Mouse (Mus musculus) Patski (cell line): Measurements from ENCODE around the gene Dgkz. TPM values are rescaled to one million over a fixed set of nuclear protein-coding genes. Genes with fewer than 3 reads are reported as not detected.

Experiments used
- ATAC-seq: fragments of 100-300 bp; one replicate; pipeline ENCODE4 v1.8.0; 2021
- CTCF ChIA-PET: fragments of 350-600 bp; sonication (Branson Sonifier 250); formaldehyde crosslinking; loops from one replicate; lab custom pipeline; 2022; ENCODE audit warnings: inconsistent platforms; lab: Charles Lee
- POLR2A ChIA-PET: fragments of 350-600 bp; sonication (Branson Sonifier 250); formaldehyde crosslinking; loops from one replicate; lab custom pipeline; 2022; ENCODE audit warnings: antibody characterized with exemption, inconsistent platforms; lab: Charles Lee
- DNase-seq: peaks from one replicate; pipeline ENCODE4 v3.0.0-alpha.2; 2011; ENCODE audit warnings: low read depth, low spot score
- H3K27me3 ChIP-seq: fragments of 371-371 bp; one replicate; pipeline ENCODE4 v1.5.1; 2021
- CTCF ChIP-seq: fragments of 100-300 bp; IDR thresholded peaks from one replicate; pipeline ENCODE4 v1.5.1; 2021
- in situ Hi-C: fragments of 300-500 bp; cut with MboI; formaldehyde crosslinking; loops from 3 replicates; pipeline ENCODE4 v1.11.1; 2018; ENCODE audit warnings: low pct_unique_long_range_greater_than_20kb, mixed read lengths
- polyA plus RNA-seq: library from polyadenylated mRNA; unstranded; gene quantifications from one replicate; pipeline ENCODE4 v1.2.3, GENCODE M21; 2021

Gene Dgkz
- polyA plus RNA-seq, 1 experiment from 2014 or later = 38.5 TPM

- in situ Hi-C loops = no loop called here
- POLR2A ChIA-PET = interaction anchor here (0.7 to 0.8 kb wide), 2 partner anchors 59 to 998 kb away, joined by 3 read pairs; no protein-coding TSS in a partner anchor
- no peak for DNase-seq
- no peaks in the 10 kb centered on the region for H3K27me3 ChIP-seq
- no peak for ATAC-seq
- TF ChIP-seq CTCF = no peak
- CTCF ChIA-PET = interaction anchor here (1.0 to 2.3 kb wide), 3 partner anchors 10 to 11 kb away, joined by 3 to 11 read pairs (median 5); no protein-coding TSS in a partner anchor
Measured at GRCm38 (mm10) chr2:91953825-91954224, 21.8 kb downstream of the Dgkz start.

- TF ChIP-seq CTCF = no peak
- ChIA-PET CTCF (no interaction called here), POLR2A (no interaction called here)
- DNase-seq (no peak), ATAC-seq (no peak)
- in situ Hi-C loops = no loop called here
- H3K27me3 ChIP-seq = no peaks in the 10 kb centered on the region
Measured at GRCm38 (mm10) chr2:91950275-91951085, 25.2 kb downstream of the Dgkz start.

- ChIA-PET POLR2A (interaction anchor here (1.0 kb wide), 1 partner anchor 13 kb away, joined by 4 read pairs; no protein-coding TSS in a partner anchor), CTCF (interaction anchor here (0.8 kb wide), 1 partner anchor 10 kb away, joined by 3 read pairs; no protein-coding TSS in a partner anchor)
- in situ Hi-C loops = no loop called here
- ATAC-seq = peak; percentile 36
- TF ChIP-seq CTCF = no peak
- no peak for DNase-seq
- no peaks in the 10 kb centered on the region for H3K27me3 ChIP-seq
Measured at GRCm38 (mm10) chr2:91949411-91950274, 26.0 kb downstream of the Dgkz start.

- TF ChIP-seq CTCF = no peak
- ChIA-PET CTCF (interaction anchor here (2.4 kb wide), 1 partner anchor 10 kb away, joined by 14 read pairs; no protein-coding TSS in a partner anchor), POLR2A (interaction anchor here (1.0 to 1.9 kb wide), 2 partner anchors 11 to 13 kb away, joined by 4 to 6 read pairs; no protein-coding TSS in a partner anchor)
- in situ Hi-C loops = no loop called here
- no peak for DNase-seq
- no peaks in the 10 kb centered on the region for H3K27me3 ChIP-seq
- no peak for ATAC-seq
Measured at GRCm38 (mm10) chr2:91948792-91949241, 26.8 kb downstream of the Dgkz start.

- ChIA-PET CTCF (interaction anchor here (1.4 to 2.4 kb wide), 2 partner anchors 11 to 15 kb away, joined by 5 to 14 read pairs; no protein-coding TSS in a partner anchor), POLR2A (interaction anchor here (1.9 kb wide), 1 partner anchor 12 kb away, joined by 6 read pairs; no protein-coding TSS in a partner anchor)
- in situ Hi-C loops = no loop called here
- no peak for TF ChIP-seq CTCF
- H3K27me3 ChIP-seq = no peaks in the 10 kb centered on the region
- DNase-seq (no peak), ATAC-seq (no peak)
Measured at GRCm38 (mm10) chr2:91948151-91948509, 27.5 kb downstream of the Dgkz start.

GRCm38 (mm10) chr2:91947397-91948150 lies 28.1 kb downstream of the Dgkz start:
- no peak for DNase-seq
- in situ Hi-C loops = no loop called here

GRCm38 (mm10) chr2:91946836-91947235 lies 28.8 kb downstream of the Dgkz start:
- DNase-seq (no peak), ATAC-seq (no peak)
- in situ Hi-C loops = no loop called here
- CTCF ChIA-PET = interaction anchor here (0.8 to 2.4 kb wide), 3 partner anchors 10 to 17 kb away, joined by 3 to 14 read pairs (median 5); no protein-coding TSS in a partner anchor
- H3K27me3 ChIP-seq = no peaks in the 10 kb centered on the region
- TF ChIP-seq CTCF = no peak
- POLR2A ChIA-PET = interaction anchor here (1.1 to 1.9 kb wide), 2 partner anchors 11 to 13 kb away, joined by 3 to 6 read pairs; no protein-coding TSS in a partner anchor

More at GRCm38 (mm10) chr2:91947397-91948150, 28.1 kb downstream of the Dgkz start:
- ChIA-PET POLR2A (interaction anchor here (1.1 to 1.9 kb wide), 2 partner anchors 11 to 12 kb away, joined by 3 to 6 read pairs; no protein-coding TSS in a partner anchor), CTCF (interaction anchor here (0.8 to 2.4 kb wide), 3 partner anchors 10 to 16 kb away, joined by 3 to 14 read pairs (median 5); no protein-coding TSS in a partner anchor)
- H3K27me3 ChIP-seq = no peaks in the 10 kb centered on the region
- ATAC-seq = peak; percentile 27
- no peak for TF ChIP-seq CTCF

GRCm38 (mm10) chr2:91945483-91945882 lies 30.2 kb downstream of the Dgkz start, which contains the start of gene Gm9821:
Gene Gm9821 (plus strand): TSS chr2:91945703.
- ChIA-PET POLR2A (no interaction called here), CTCF (interaction anchor here (1.1 to 5.0 kb wide), 2 partner anchors 10 to 16 kb away, joined by 4 to 63 read pairs; no protein-coding TSS in a partner anchor)
- no peaks in the 10 kb centered on the region for H3K27me3 ChIP-seq
- in situ Hi-C loops = no loop called here
- TF ChIP-seq CTCF = no peak
- DNase-seq (no peak), ATAC-seq (no peak)

GRCm38 (mm10) chr2:91944170-91944950 lies 31.3 kb downstream of the Dgkz start:
- no peaks in the 10 kb centered on the region for H3K27me3 ChIP-seq
- peak; percentile 31 for ATAC-seq
- TF ChIP-seq CTCF = no peak
- CTCF ChIA-PET = interaction anchor here (1.0 to 5.0 kb wide), 6 partner anchors 9 to 43 kb away, joined by 3 to 63 read pairs (median 4); no protein-coding TSS in a partner anchor
- POLR2A ChIA-PET = no interaction called here
- in situ Hi-C loops = no loop called here
- no peak for DNase-seq
